8 mouse cellular contexts compared by ENCODE assay signal in the genomic region with DNA sequence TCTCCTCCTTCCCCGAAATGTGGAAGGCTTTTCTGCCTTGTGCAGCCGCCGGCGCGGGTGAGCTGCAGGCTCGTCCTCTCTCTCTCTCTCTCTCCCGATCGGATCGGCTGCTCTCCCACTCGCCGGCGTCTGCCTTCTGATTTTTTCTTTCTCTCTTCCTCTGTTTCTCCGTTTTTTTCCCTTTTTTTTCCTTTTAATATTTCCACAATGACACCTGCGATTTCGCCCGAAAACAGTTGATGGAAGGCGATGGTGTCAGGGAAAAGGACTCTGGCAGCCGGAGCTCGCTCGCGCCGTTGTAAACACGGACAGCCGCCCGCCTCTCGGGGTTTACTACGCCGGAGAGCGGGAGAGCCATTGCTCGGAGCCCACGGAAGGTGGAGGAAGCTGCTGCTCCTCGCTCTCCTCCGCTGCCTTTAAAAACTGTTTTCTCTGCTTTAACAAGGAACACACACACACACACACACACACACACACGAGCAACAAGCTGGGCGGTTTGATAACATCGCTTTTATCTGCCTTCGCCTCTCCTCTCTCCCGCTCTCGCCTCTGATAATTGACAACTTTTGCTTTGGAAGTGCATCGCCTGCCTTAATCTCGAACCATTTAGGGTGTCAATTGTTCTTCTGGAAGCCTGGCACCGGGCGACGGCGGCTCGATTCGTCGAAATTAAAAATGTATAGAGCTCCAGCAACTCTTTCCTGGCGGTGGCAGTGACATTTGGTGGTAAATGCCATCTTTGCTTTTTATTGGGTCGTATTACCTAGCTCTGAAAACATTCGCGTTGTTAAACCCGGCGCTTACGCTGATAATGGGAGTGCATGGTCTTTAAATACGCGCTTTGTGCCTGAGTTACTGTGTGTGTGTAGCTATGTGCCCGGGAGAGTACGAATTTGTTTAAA. TPM values are rescaled to one million over a fixed set of nuclear protein-coding genes. Genes with fewer than 3 reads are reported as not detected.
A peak's percentile ranks its signal among the peaks of the same experiment; 100 is the strongest.
DNase-seq lines count a peak whose midpoint lies in the region; ATAC-seq and TF ChIP-seq lines count a peak whose summit lies in the region.

No protein-coding gene starts in this region.

- H3K4me3 ChIP-seq in cortical plate, adult 2 months (ENCODE audit: insufficient read depth, low read length) = peak overlapping the region; percentile 62
- H3K4me3 ChIP-seq in heart, embryonic 11.5 days (ENCODE audit: low read depth, low read length) = peak overlapping the region; percentile 94
- H3K4me3 ChIP-seq in kidney, postnatal 0 days (replicated peaks; ENCODE audit: low read depth, low read length) = peak overlapping the region; percentile 82
- peak overlapping the region; percentile 82 for H3K4me3 ChIP-seq in lung, postnatal 0 days (ENCODE audit: low read depth, low read length)

- H3K27ac ChIP-seq in cortical plate, adult 2 months (ENCODE audit: insufficient read depth, low read length) = peak overlapping the region; percentile 0; the same call in 1 of the 2 replicates
- peak overlapping the region; percentile 85 for H3K27ac ChIP-seq in heart, embryonic 11.5 days (ENCODE audit: low read depth, low read length)
- H3K27ac ChIP-seq in kidney, postnatal 0 days = peak overlapping the region; percentile 92
- H3K27ac ChIP-seq in lung, postnatal 0 days (ENCODE audit: low read length) = peak overlapping the region; percentile 94

- no peak for TF ChIP-seq CTCF in cortical plate, adult 2 months (IDR thresholded peaks at IDR 0.05; ENCODE audit: extremely low read depth, insufficient read depth, low read length)
- no peak for TF ChIP-seq CTCF in kidney, postnatal 0 days (IDR thresholded peaks at IDR 0.05; ENCODE audit: low read depth)
- no peak for TF ChIP-seq CTCF in lung, postnatal 0 days (IDR thresholded peaks at IDR 0.05)

- TF ChIP-seq POLR2A in cortical plate, adult 2 months (IDR thresholded peaks at IDR 0.05; ENCODE audit: extremely low read depth, insufficient read depth, low read length) = no peak

- peak; percentile 41 for DNase-seq in right cerebral cortex, adult 18-20 months
- DNase-seq in right cerebral cortex, postnatal 36 days (ENCODE audit: low spot score in 2 of 2) = no peak
- DNase-seq in kidney, postnatal 0 days (ENCODE audit: low spot score) = peak; percentile 61
- DNase-seq in lung, postnatal 0 days (ENCODE audit: low spot score) = peak; percentile 77
- DNase-seq in retina, postnatal 1 day = peak; percentile 61

- H3K27me3 ChIP-seq in heart, embryonic 11.5 days (ENCODE audit: control insufficient read depth, insufficient read depth, low read length) = no peaks in the 10 kb centered on the region
- no peaks in the 10 kb centered on the region for H3K27me3 ChIP-seq in kidney, postnatal 0 days (ENCODE audit: insufficient read depth, low read length)
- H3K27me3 ChIP-seq in lung, postnatal 0 days (replicated peaks; ENCODE audit: insufficient read depth, low read length) = no peaks in the 10 kb centered on the region

- no peak for ATAC-seq in heart, embryonic 11.5 days (replicated peaks; ENCODE audit: insufficient number of reproducible peaks, low FRiP score, low TSS enrichment)
- no peak for ATAC-seq in kidney, postnatal 0 days (replicated peaks; ENCODE audit: low FRiP score, low read depth)
- ATAC-seq in lung, postnatal 0 days = peak; percentile 4
- no peak for ATAC-seq in granulocyte monocyte progenitor cell, adult 5-6 weeks (replicated peaks; ENCODE audit: poor library complexity, severe bottlenecking)

- H3K4me1 ChIP-seq in cortical plate, adult 2 months (ENCODE audit: control insufficient read depth, insufficient read depth, low read length) = peaks cover 13% of the 10 kb centered on the region
- peaks cover 31% of the 10 kb centered on the region for H3K4me1 ChIP-seq in heart, embryonic 11.5 days (ENCODE audit: control insufficient read depth, insufficient read depth, low read length)
- 0 out of 2 replicates have a peak, but pooled peaks cover 3% of the 10 kb centered on the region for H3K4me1 ChIP-seq in kidney, postnatal 0 days (replicated peaks; ENCODE audit: insufficient read depth, low read length)
- H3K4me1 ChIP-seq in lung, postnatal 0 days (ENCODE audit: insufficient read depth, low read depth, low read length) = 0 out of 2 replicates have a peak, but pooled peaks cover 5% of the 10 kb centered on the region

- peak overlapping the region; percentile 90 for H3K9ac ChIP-seq in heart, embryonic 11.5 days (ENCODE audit: low read depth, low read length)
- peak overlapping the region; percentile 92 for H3K9ac ChIP-seq in kidney, postnatal 0 days (ENCODE audit: low read depth, low read length)
- H3K9ac ChIP-seq in lung, postnatal 0 days (replicated peaks; ENCODE audit: low read depth) = peak overlapping the region; percentile 79

- H3K9me3 ChIP-seq in heart, embryonic 11.5 days (replicated peaks; ENCODE audit: control insufficient read depth, low read length) = no peaks in the 10 kb centered on the region
- no peaks in the 10 kb centered on the region for H3K9me3 ChIP-seq in kidney, postnatal 0 days (replicated peaks; ENCODE audit: low read length)
- no peaks in the 10 kb centered on the region for H3K9me3 ChIP-seq in lung, postnatal 0 days (ENCODE audit: low read length)

- no peak for TF ChIP-seq EP300 in lung, postnatal 0 days (IDR thresholded peaks at IDR 0.05)

- no peaks in the 10 kb centered on the region for H3K36me3 ChIP-seq in heart, embryonic 11.5 days (ENCODE audit: control insufficient read depth, insufficient read depth, low read length)
- no peaks in the 10 kb centered on the region for H3K36me3 ChIP-seq in kidney, postnatal 0 days (ENCODE audit: insufficient read depth, low read length)
- no peaks in the 10 kb centered on the region for H3K36me3 ChIP-seq in lung, postnatal 0 days (ENCODE audit: insufficient read depth, low read length)

- WGBS in heart, embryonic 11.5 days (ENCODE audit: insufficient replicate concordance) = under 1% methylated on average over 59 of the region's 59 CpGs
- 2% methylated on average over 59 of the region's 59 CpGs for WGBS in kidney, postnatal 0 days
- WGBS in lung, postnatal 0 days = under 1% methylated on average over 58 of the region's 59 CpGs

- H3K4me2 ChIP-seq in heart, embryonic 11.5 days = peak overlapping the region; percentile 79
- H3K4me2 ChIP-seq in kidney, postnatal 0 days (ENCODE audit: low read length) = peak overlapping the region; percentile 84
- H3K4me2 ChIP-seq in lung, postnatal 0 days (replicated peaks; ENCODE audit: low read depth, low read length) = peak overlapping the region; percentile 82

RNA-seq across cellular contexts. Expression of a gene that starts 0.9 kb away (rescaled TPM):
- polyA plus RNA-seq in cortical plate, adult 2 months (2012; rRNA removed) = 29.9 and 31.9 TPM in 2 replicates
- 9.4 and 9.7 TPM in 2 replicates for polyA plus RNA-seq in heart, embryonic 11.5 days (2014; fragmentation: Nextera tagmentation; extraction: Ambion mirVana)
- 7.0 and 7.8 TPM in 2 replicates for polyA plus RNA-seq in kidney, postnatal 0 days (2015; fragmentation: Nextera tagmentation; extraction: Ambion mirVana)
- polyA plus RNA-seq in lung, postnatal 0 days (2015; fragmentation: Nextera tagmentation; extraction: Ambion mirVana) = 10.1 and 11.1 TPM in 2 replicates
- total RNA-seq in granulocyte monocyte progenitor cell, adult 5-6 weeks (2014; fragmentation: Nextera tagmentation) = 42.0 and 50.1 TPM in 2 replicates
- 23.8 and 27.4 TPM in 2 replicates for total RNA-seq in granulocyte monocyte progenitor cell, adult 5-6 weeks (2017)

Comparison
In these comparisons a context has a peak if more than half of its experiments do, and no peak if none do; other contexts are left out.
1. DNase-seq: peak in right cerebral cortex, adult 18-20 months (single experiment), kidney, postnatal 0 days (single experiment), lung, postnatal 0 days (single experiment) and retina, postnatal 1 day (single experiment); none in right cerebral cortex, postnatal 36 days (0 of 2).
2. H3K27ac ChIP-seq: peak in every context shown above with its lines; median percentile 94 in lung, postnatal 0 days; 92 in kidney, postnatal 0 days; 85 in heart, embryonic 11.5 days; 0 in cortical plate, adult 2 months.
3. Peak in every context shown above with its lines, with median percentiles within 50 percentile points of each other: H3K4me3 ChIP-seq, H3K4me2 ChIP-seq and H3K9ac ChIP-seq.